Mouse (Mus musculus) CH12.LX (cell line): ENCODE results near the gene Ppp6r1. TPM values are rescaled to one million over a fixed set of nuclear protein-coding genes. Genes with fewer than 3 reads are reported as not detected.

Experiments
- DNase-seq: peaks from one replicate; pipeline ENCODE4 v3.0.0-alpha.2; 2013; ENCODE audit errors: extremely low read depth
- H3K27ac ChIP-seq: 2 replicates; pipeline ENCODE4 v1.5.1; 2012; ENCODE audit warnings: low read depth, mild to moderate bottlenecking, control low read depth, moderate library complexity; ENCODE audit not compliant: insufficient read depth
- H3K27me3 ChIP-seq: replicated peaks from 2 replicates; pipeline ENCODE3; 2012; ENCODE audit warnings: inconsistent platforms
- H3K36me3 ChIP-seq, 2 experiments: replicated peaks in 1 of 2; 2 replicates each; pipeline versions ENCODE3 to v1.6.1; 2012; ENCODE audit warnings: inconsistent platforms in 1 of 2, low read length in 1 of 2, mild to moderate bottlenecking in 1 of 2, mixed read lengths in 1 of 2, moderate library complexity in 1 of 2; ENCODE audit not compliant: control insufficient read depth in 1 of 2, insufficient read depth in 1 of 2
- H3K4me1 ChIP-seq, 2 experiments: 2 replicates each; pipeline ENCODE4 v1.6.1; 2012; ENCODE audit warnings: inconsistent platforms in 1 of 2, moderate library complexity in 1 of 2; ENCODE audit not compliant: insufficient read depth in 2 of 2, control insufficient read depth in 1 of 2
- H3K4me2 ChIP-seq: 2 replicates; pipeline ENCODE4 v1.6.1; 2012; ENCODE audit warnings: low read depth, mild to moderate bottlenecking, control low read depth; ENCODE audit not compliant: poor library complexity, insufficient read depth, severe bottlenecking
- H3K4me3 ChIP-seq, 3 experiments: fragments of 150-350 bp in 1 of 3; sonication (generic) in 1 of 3; replicated peaks in 1 of 3; 2 replicates each; pipeline versions ENCODE3 to v1.5.1; 2011 to 2012; ENCODE audit warnings: low read depth in 2 of 3, low read length in 2 of 3, mild to moderate bottlenecking in 2 of 3, moderate library complexity in 2 of 3, control low read depth in 1 of 3, improper control_type of control experiment in 1 of 3, inconsistent platforms in 1 of 3, mixed read lengths in 1 of 3; ENCODE audit not compliant: poor library complexity in 1 of 3
- H3K79me2 ChIP-seq: replicated peaks from 2 replicates; pipeline ENCODE4 v1.6.1; 2012; ENCODE audit warnings: mild to moderate bottlenecking, moderate library complexity; ENCODE audit not compliant: control insufficient read depth, poor library complexity, insufficient read depth, severe bottlenecking; ENCODE audit errors: extremely low read depth
- H3K9ac ChIP-seq: 2 replicates; pipeline ENCODE4 v1.6.1; 2012; ENCODE audit warnings: low read depth, mild to moderate bottlenecking, control low read depth, moderate library complexity; ENCODE audit not compliant: insufficient read depth
- H3K9me3 ChIP-seq: replicated peaks from 2 replicates; pipeline ENCODE3; 2012; ENCODE audit warnings: low read length, inconsistent platforms, mixed read lengths
- BHLHE40 ChIP-seq: IDR thresholded peaks from 2 replicates; pipeline ENCODE4 v1.6.1; 2011; ENCODE audit warnings: mild to moderate bottlenecking, low read depth, low read length, improper control_type of control experiment
- CHD1 ChIP-seq: IDR thresholded peaks from 2 replicates; pipeline ENCODE4 v1.6.1; 2012; ENCODE audit warnings: low read depth, low read length, improper control_type of control experiment, inconsistent platforms
- CHD2 ChIP-seq: IDR thresholded peaks from 2 replicates; pipeline ENCODE4 v1.6.1; 2011; ENCODE audit warnings: low read length, improper control_type of control experiment
- CTCF ChIP-seq, 2 experiments: IDR thresholded peaks in 1 of 2; conservative IDR thresholded peaks in 1 of 2; 2 replicates each; pipeline ENCODE4 v1.5.1; 2011 to 2012; ENCODE audit warnings: low read depth in 2 of 2, low read length in 2 of 2, improper control_type of control experiment in 1 of 2, inconsistent platforms in 1 of 2, mild to moderate bottlenecking in 1 of 2, moderate library complexity in 1 of 2
- E2F4 ChIP-seq: IDR thresholded peaks from 2 replicates; pipeline ENCODE4 v1.6.1; 2011; ENCODE audit warnings: low read depth, low read length, improper control_type of control experiment; ENCODE audit not compliant: insufficient replicate concordance
- ELF1 ChIP-seq: IDR thresholded peaks from 2 replicates; pipeline ENCODE4 v1.6.1; 2014; ENCODE audit warnings: low read depth, mild to moderate bottlenecking, inconsistent platforms, low read length, improper control_type of control experiment
- EP300 ChIP-seq: IDR thresholded peaks from 2 replicates; pipeline ENCODE4 v1.6.1; 2011; ENCODE audit warnings: low read length, improper control_type of control experiment
- ETS1 ChIP-seq: conservative IDR thresholded peaks from 2 replicates; pipeline ENCODE4 v1.6.1; 2012; ENCODE audit warnings: low read depth, mild to moderate bottlenecking, inconsistent platforms, low read length, improper control_type of control experiment, moderate library complexity
- IRF4 ChIP-seq: IDR thresholded peaks from 2 replicates; pipeline ENCODE4 v1.6.1; 2014; ENCODE audit warnings: low read depth, mild to moderate bottlenecking, inconsistent platforms, low read length, improper control_type of control experiment
- JUN ChIP-seq: IDR thresholded peaks from 2 replicates; pipeline ENCODE4 v1.6.1; 2011; ENCODE audit warnings: low read depth, mild to moderate bottlenecking, low read length, improper control_type of control experiment, moderate library complexity; ENCODE audit not compliant: insufficient read depth
- JUND ChIP-seq: conservative IDR thresholded peaks from 2 replicates; pipeline ENCODE4 v1.6.1; 2011; ENCODE audit warnings: low read depth, low read length, improper control_type of control experiment
- KAT2A ChIP-seq: IDR thresholded peaks from 2 replicates; pipeline ENCODE4 v1.6.1; 2012; ENCODE audit warnings: low read length, improper control_type of control experiment, inconsistent platforms; ENCODE audit not compliant: insufficient replicate concordance
- MAFK ChIP-seq: IDR thresholded peaks from 2 replicates; pipeline ENCODE4 v1.6.1; 2011; ENCODE audit warnings: low read length, improper control_type of control experiment; ENCODE audit not compliant: insufficient replicate concordance
- MAX ChIP-seq: IDR thresholded peaks from 2 replicates; pipeline ENCODE4 v1.6.1; 2011; ENCODE audit warnings: low read length, improper control_type of control experiment
- MEF2A ChIP-seq: IDR thresholded peaks from 2 replicates; pipeline ENCODE4 v1.6.1; 2014; ENCODE audit warnings: low read depth, mild to moderate bottlenecking, inconsistent platforms, low read length, improper control_type of control experiment, borderline replicate concordance
- MYC ChIP-seq: IDR thresholded peaks from 2 replicates; pipeline ENCODE4 v1.6.1; 2011; ENCODE audit warnings: low read depth, mild to moderate bottlenecking, improper control_type of control experiment, low read length
- NELFE ChIP-seq: IDR thresholded peaks from 2 replicates; pipeline ENCODE4 v1.6.1; 2011; ENCODE audit warnings: low read depth, low read length, improper control_type of control experiment
- NRF1 ChIP-seq: IDR thresholded peaks from 2 replicates; pipeline ENCODE4 v1.6.1; 2014; ENCODE audit warnings: low read depth, mild to moderate bottlenecking, inconsistent platforms, low read length, improper control_type of control experiment, moderate library complexity
- PAX5 ChIP-seq: IDR thresholded peaks from 2 replicates; pipeline ENCODE4 v1.6.1; 2012; ENCODE audit warnings: low read length, inconsistent platforms, mixed read lengths
- POLR2A ChIP-seq: IDR thresholded peaks from 2 replicates; pipeline ENCODE4 v1.6.1; 2011; ENCODE audit warnings: low read depth, mild to moderate bottlenecking, improper control_type of control experiment, low read length
- POLR2AphosphoS2 ChIP-seq: IDR thresholded peaks from 2 replicates; pipeline ENCODE4 v1.6.1; 2011; ENCODE audit warnings: low read depth, low read length, improper control_type of control experiment
- RAD21 ChIP-seq: IDR thresholded peaks from 2 replicates; pipeline ENCODE4 v1.6.1; 2011; ENCODE audit warnings: low read depth, mild to moderate bottlenecking, low read length, improper control_type of control experiment, moderate library complexity
- RCOR1 ChIP-seq: conservative IDR thresholded peaks from 2 replicates; pipeline ENCODE4 v1.6.1; 2012; ENCODE audit warnings: low read depth, mild to moderate bottlenecking, inconsistent platforms, low read length, improper control_type of control experiment
- SIN3A ChIP-seq: IDR thresholded peaks from 2 replicates; pipeline ENCODE4 v1.6.1; 2012; ENCODE audit warnings: low read length, improper control_type of control experiment, inconsistent platforms
- SMC3 ChIP-seq: IDR thresholded peaks from 2 replicates; pipeline ENCODE4 v1.6.1; 2011; ENCODE audit warnings: low read depth, low read length, improper control_type of control experiment
- TBP ChIP-seq: conservative IDR thresholded peaks from 2 replicates; pipeline ENCODE4 v1.6.1; 2011; ENCODE audit warnings: low read depth, low read length, improper control_type of control experiment
- USF2 ChIP-seq: conservative IDR thresholded peaks from 2 replicates; pipeline ENCODE4 v1.6.1; 2011; ENCODE audit warnings: low read depth, low read length, improper control_type of control experiment
- ZMIZ1 ChIP-seq: IDR thresholded peaks from 2 replicates; pipeline ENCODE4 v1.6.1; 2012; ENCODE audit warnings: low read depth, mild to moderate bottlenecking, inconsistent platforms, low read length, improper control_type of control experiment
- ZNF384 ChIP-seq: IDR thresholded peaks from 2 replicates; pipeline ENCODE4 v1.6.1; 2012; ENCODE audit warnings: low read depth, low read length, improper control_type of control experiment, inconsistent platforms
- dilution Hi-C: fragments of 300-500 bp; cut with MboI; formaldehyde crosslinking; loops from 2 replicates; pipeline ENCODE4 v1.14.3; 2020; ENCODE audit warnings: low sequenced_read_pairs; ENCODE audit not compliant: extremely low pct_unique_long_range_greater_than_20kb, extremely low pct_ligation_motif_present
- in situ Hi-C: fragments of 300-500 bp; cut with MboI; formaldehyde crosslinking; loops from 3 replicates; pipeline ENCODE4 v1.14.3; 2019; ENCODE audit warnings: low sequenced_read_pairs, low pct_ligation_motif_present, low pct_unique_long_range_greater_than_20kb, mixed read lengths
- polyA plus RNA-seq: library from polyadenylated mRNA; unstranded; fragments of >175 nt; gene quantifications from 2 replicates; pipeline ENCODE4 v1.2.1, GENCODE M21; 2012; ENCODE audit warnings: low read depth; ENCODE audit not compliant: insufficient read length
- total RNA-seq, 2 experiments: library from RNA; depleted of rRNA; stranded (reverse); fragments of 300-350 nt in 1 of 2; fragments of >200 nt in 1 of 2; gene quantifications; 2 replicates each; pipeline ENCODE4 v1.2.3; 2012 to 2014

Gene Ppp6r1
- total and polyA plus RNA-seq, 3 experiments: 59.2 to 118 (median 85.6) TPM

- dilution Hi-C loops: no loop called here
- in situ Hi-C loops: no loop called here
- no peak overlapping the region for H3K9ac ChIP-seq
- H3K79me2 ChIP-seq: peaks cover 41% of the 10 kb centered on the region
- TF ChIP-seq ETS1 (no peak), MAFK (no peak), SMC3 (no peak), RCOR1 (no peak), BHLHE40 (no peak), TBP (no peak), RAD21 (no peak), POLR2A (no peak)
- H3K4me1 ChIP-seq: peaks cover 14 to 36% of the 10 kb centered on the region in 2 experiments
- H3K9me3 ChIP-seq: no peaks in the 10 kb centered on the region
- H3K36me3 ChIP-seq: peaks cover 51 to 76% of the 10 kb centered on the region in 2 experiments
- peak; percentile 50 for DNase-seq
- no peak overlapping the region for H3K27ac ChIP-seq
- H3K27me3 ChIP-seq: no peaks in the 10 kb centered on the region
- no peak overlapping the region for H3K4me2 ChIP-seq
- no peak overlapping the region for H3K4me3 ChIP-seq
Measured at GRCm38 (mm10) chr7:4647291-4647690, 11.5 kb downstream of the Ppp6r1 start.

GRCm38 (mm10) chr7:4646806-4647205 is 12.0 kb downstream of the Ppp6r1 start:
- H3K4me3 ChIP-seq: no peak overlapping the region

DNA sequence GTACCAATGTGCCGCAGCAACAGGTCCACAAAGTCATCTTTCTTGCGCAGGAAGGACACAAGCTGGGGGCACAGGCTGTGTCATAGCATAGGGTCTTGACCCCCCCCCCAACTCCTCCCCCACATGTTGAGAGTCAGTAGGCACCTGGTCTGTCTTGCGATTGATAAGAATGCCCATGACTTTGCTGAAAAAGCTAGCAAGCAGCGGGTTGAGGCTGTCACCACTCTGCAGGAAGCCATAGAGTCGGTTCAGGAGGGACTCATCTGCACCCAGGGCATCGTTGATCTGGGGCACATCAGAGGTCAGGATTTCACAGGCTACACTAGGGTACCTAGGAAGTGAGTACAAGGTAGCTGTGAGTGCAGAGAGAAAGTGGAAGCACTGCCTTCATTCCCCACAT is 15.6 kb downstream of the Ppp6r1 start:
- Histone ChIP-seq H3K9ac (no peak overlapping the region), H3K4me3 (no peak overlapping the region), H3K9me3 (no peaks in the 10 kb centered on the region), H3K4me1 (peaks cover 3 to 18% of the 10 kb centered on the region in 2 experiments; a peak in 3 of 4 replicates), H3K4me2 (no peak overlapping the region), H3K27ac (no peak overlapping the region), H3K36me3 (peaks cover 77 to 94% of the 10 kb centered on the region in 2 experiments), H3K79me2 (peaks cover 24% of the 10 kb centered on the region), H3K27me3 (no peaks in the 10 kb centered on the region)
- TF ChIP-seq MEF2A (no peak), RAD21 (no peak), JUN (no peak), KAT2A (no peak), ZNF384 (no peak), E2F4 (no peak), TBP (no peak), MYC (no peak), CTCF (conservative IDR thresholded peaks at IDR 0.05 in 1 of 2, IDR thresholded peaks at IDR 0.05 in 1 of 2; ENCODE audit: low read depth in 2 of 2, low read length in 2 of 2) (no peak), NELFE (no peak), USF2 (no peak), POLR2AphosphoS2 (no peak), EP300 (no peak), RCOR1 (no peak), BHLHE40 (no peak), POLR2A (no peak), ELF1 (no peak), CHD2 (no peak), CHD1 (no peak), MAX (no peak)
- in situ Hi-C loops: no loop called here
- no peak for DNase-seq
- dilution Hi-C loops: no loop called here

More at GRCm38 (mm10) chr7:4646806-4647205, 12.0 kb downstream of the Ppp6r1 start:
- H3K9me3 ChIP-seq: no peaks in the 10 kb centered on the region
- in situ Hi-C loops: no loop called here
- H3K36me3 ChIP-seq: peaks cover 56 to 78% of the 10 kb centered on the region in 2 experiments
- peaks cover 36% of the 10 kb centered on the region for H3K79me2 ChIP-seq
- H3K27ac ChIP-seq: no peak overlapping the region
- no peaks in the 10 kb centered on the region for H3K27me3 ChIP-seq
- H3K9ac ChIP-seq: no peak overlapping the region
- H3K4me2 ChIP-seq: no peak overlapping the region
- no peak for DNase-seq
- dilution Hi-C loops: no loop called here
- peaks cover 14 to 31% of the 10 kb centered on the region in 2 experiments for H3K4me1 ChIP-seq
- TF ChIP-seq SIN3A (no peak), EP300 (no peak), IRF4 (no peak), NRF1 (no peak), POLR2AphosphoS2 (no peak), JUND (no peak), RAD21 (no peak), ZMIZ1 (no peak), TBP (no peak), NELFE (no peak), PAX5 (no peak)
